Mouse (Mus musculus) forebrain, embryonic 15.5 days (tissue): ENCODE measurements around the gene Zfp36l1. TPM values are rescaled to one million over a fixed set of nuclear protein-coding genes. Genes with fewer than 3 reads are reported as not detected.

Experiments used
- ATAC-seq: fragments of 200-750 bp; cut with Nextera tagmentation; replicated peaks from 2 replicates; pipeline ENCODE4 v1.8.0; 2017; ENCODE audit warnings: mild to moderate bottlenecking, moderate TSS enrichment, moderate library complexity
- H3K27ac ChIP-seq: fragments of 300-500 bp; sonication (generic); replicated peaks from 2 replicates; pipeline ENCODE4 v1.5.1; 2015; ENCODE audit warnings: mild to moderate bottlenecking, inconsistent platforms
- H3K27me3 ChIP-seq: fragments of 300-500 bp; sonication (generic); 2 replicates; pipeline ENCODE4 v1.6.1; 2015; ENCODE audit warnings: inconsistent platforms
- H3K36me3 ChIP-seq: fragments of 300-500 bp; sonication (generic); 2 replicates; pipeline ENCODE4 v1.6.1; 2015; ENCODE audit warnings: mild to moderate bottlenecking, inconsistent platforms
- H3K4me1 ChIP-seq: fragments of 300-500 bp; sonication (generic); 2 replicates; pipeline ENCODE4 v1.6.1; 2015; ENCODE audit warnings: inconsistent platforms
- H3K4me2 ChIP-seq: fragments of 300-500 bp; sonication (generic); replicated peaks from 2 replicates; pipeline ENCODE4 v1.6.1; 2015; ENCODE audit warnings: mild to moderate bottlenecking, inconsistent platforms
- H3K4me3 ChIP-seq: fragments of 300-500 bp; sonication (generic); 2 replicates; pipeline ENCODE4 v1.5.1; 2015; ENCODE audit warnings: mild to moderate bottlenecking, inconsistent platforms
- H3K9ac ChIP-seq: fragments of 300-500 bp; sonication (generic); replicated peaks from 2 replicates; pipeline ENCODE4 v1.6.1; 2015; ENCODE audit warnings: mild to moderate bottlenecking, inconsistent platforms
- H3K9me3 ChIP-seq: fragments of 300-500 bp; sonication (generic); 2 replicates; pipeline ENCODE4 v1.6.1; 2016; ENCODE audit warnings: inconsistent platforms
- WGBS: fragments of 180-500 bp; shearing (Covaris S2); methylation state at CpG from one replicate; pipeline ENCODE4 v1.1.7; 2015; ENCODE audit warnings: mixed read lengths; 5-methylcytosine and 5-hydroxymethylcytosine counted together
- polyA plus RNA-seq: library from polyadenylated mRNA; unstranded; fragments of >200 nt; fragmentation: Nextera tagmentation; extraction: Ambion mirVana; gene quantifications from 2 replicates; pipeline ENCODE4 v1.2.1, GENCODE M21; 2015

The Zfp36l1 gene
- polyA plus RNA-seq, 1 experiment from 2014 or later = 28.2 TPM

DNA sequence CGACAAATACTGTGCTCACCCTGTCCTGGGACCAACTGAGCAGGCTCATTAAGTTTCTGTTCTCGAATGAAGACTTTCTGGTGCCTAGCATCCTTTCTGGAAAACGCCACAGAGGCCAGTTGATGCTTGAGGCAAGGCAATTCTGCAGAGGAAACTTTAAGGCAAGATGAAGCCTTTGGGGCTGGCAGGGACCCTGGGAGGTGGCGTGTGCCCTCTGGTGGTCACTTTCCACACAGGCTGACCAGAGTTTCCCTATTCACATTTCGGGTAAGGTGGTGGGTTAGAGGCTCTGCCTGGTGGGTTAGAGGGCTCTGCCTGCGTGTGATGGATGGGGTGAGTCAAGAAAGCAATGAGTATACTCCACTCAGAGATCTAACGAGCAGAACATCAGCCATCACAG is 28.7 kb upstream of the Zfp36l1 start:
- H3K36me3 ChIP-seq = no peaks in the 10 kb centered on the region
- peaks cover 12% of the 10 kb centered on the region for H3K4me1 ChIP-seq
- H3K9ac ChIP-seq = no peak overlapping the region
- no peak for ATAC-seq
- no peaks in the 10 kb centered on the region for H3K9me3 ChIP-seq
- no peak overlapping the region for H3K4me2 ChIP-seq
- no peaks in the 10 kb centered on the region for H3K27me3 ChIP-seq
- H3K27ac ChIP-seq = no peak overlapping the region
- no peak overlapping the region for H3K4me3 ChIP-seq
- WGBS = 21% methylated on average over 7 of the region's 7 CpGs

- H3K9me3 ChIP-seq = no peaks in the 10 kb centered on the region
- H3K27me3 ChIP-seq = no peaks in the 10 kb centered on the region
- no peak overlapping the region for H3K4me3 ChIP-seq
- no peak overlapping the region for H3K4me2 ChIP-seq
- peaks cover 10% of the 10 kb centered on the region for H3K4me1 ChIP-seq
- no peaks in the 10 kb centered on the region for H3K36me3 ChIP-seq
- 83% methylated on average over 8 of the region's 8 CpGs for WGBS
- H3K9ac ChIP-seq = no peak overlapping the region
- no peak overlapping the region for H3K27ac ChIP-seq
- no peak for ATAC-seq
These were observed 28.2 kb upstream of the Zfp36l1 start for GRCm38 (mm10) chr12:80141011-80141410.

DNA sequence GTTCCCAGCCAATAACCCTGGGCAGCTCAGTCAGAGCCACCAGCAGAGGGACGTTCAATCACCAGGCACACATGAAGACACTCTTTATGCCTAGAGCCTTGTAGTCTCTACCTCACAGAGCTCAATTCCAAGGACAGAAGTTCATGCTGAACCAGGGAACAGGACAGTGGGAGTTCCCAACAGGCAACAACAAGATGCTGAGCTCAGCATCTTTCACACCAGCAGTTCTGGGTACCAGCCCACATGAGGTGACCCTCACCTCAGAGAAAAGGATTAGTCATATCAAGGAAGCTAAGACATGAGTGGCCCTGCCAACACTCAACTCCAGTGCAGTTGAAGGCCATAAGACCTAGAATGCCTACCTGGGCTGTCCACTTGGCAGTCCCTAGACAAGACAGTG is 24.9 kb upstream of the Zfp36l1 start:
- Histone ChIP-seq H3K9me3 (no peaks in the 10 kb centered on the region), H3K4me1 (0 out of 2 replicates have a peak, but pooled peaks cover 5% of the 10 kb centered on the region), H3K4me2 (no peak overlapping the region), H3K27me3 (no peaks in the 10 kb centered on the region), H3K27ac (no peak overlapping the region), H3K9ac (no peak overlapping the region), H3K4me3 (no peak overlapping the region), H3K36me3 (no peaks in the 10 kb centered on the region)
- WGBS = 84% methylated on average over 1 of the region's 1 CpGs
- ATAC-seq = no peak

DNA sequence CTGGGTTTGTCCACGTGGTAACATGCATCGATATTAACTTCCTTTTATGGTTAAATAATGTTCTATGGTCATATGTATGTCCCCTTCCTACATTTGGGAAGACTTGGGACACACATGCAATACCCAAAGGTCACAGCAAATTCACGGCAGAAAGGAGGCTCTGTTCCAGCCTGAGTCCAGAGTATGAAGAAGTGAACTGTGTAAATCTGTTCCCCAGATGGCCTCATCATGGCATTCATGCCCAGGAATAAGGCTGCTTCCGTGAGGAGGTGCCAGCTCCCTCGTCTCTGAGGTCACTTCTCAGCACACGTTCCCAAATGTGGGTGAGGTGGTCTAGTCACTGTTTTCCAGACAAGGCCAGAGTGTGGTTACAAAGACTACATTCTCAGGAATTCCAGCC is 24.4 kb upstream of the Zfp36l1 start:
- no peak for ATAC-seq
- Histone ChIP-seq H3K27ac (no peak overlapping the region), H3K4me2 (no peak overlapping the region), H3K4me3 (no peak overlapping the region), H3K9me3 (no peaks in the 10 kb centered on the region), H3K27me3 (no peaks in the 10 kb centered on the region), H3K4me1 (peaks cover 6% of the 10 kb centered on the region), H3K9ac (no peak overlapping the region), H3K36me3 (no peaks in the 10 kb centered on the region)
- 72% methylated on average over 6 of the region's 6 CpGs for WGBS

DNA sequence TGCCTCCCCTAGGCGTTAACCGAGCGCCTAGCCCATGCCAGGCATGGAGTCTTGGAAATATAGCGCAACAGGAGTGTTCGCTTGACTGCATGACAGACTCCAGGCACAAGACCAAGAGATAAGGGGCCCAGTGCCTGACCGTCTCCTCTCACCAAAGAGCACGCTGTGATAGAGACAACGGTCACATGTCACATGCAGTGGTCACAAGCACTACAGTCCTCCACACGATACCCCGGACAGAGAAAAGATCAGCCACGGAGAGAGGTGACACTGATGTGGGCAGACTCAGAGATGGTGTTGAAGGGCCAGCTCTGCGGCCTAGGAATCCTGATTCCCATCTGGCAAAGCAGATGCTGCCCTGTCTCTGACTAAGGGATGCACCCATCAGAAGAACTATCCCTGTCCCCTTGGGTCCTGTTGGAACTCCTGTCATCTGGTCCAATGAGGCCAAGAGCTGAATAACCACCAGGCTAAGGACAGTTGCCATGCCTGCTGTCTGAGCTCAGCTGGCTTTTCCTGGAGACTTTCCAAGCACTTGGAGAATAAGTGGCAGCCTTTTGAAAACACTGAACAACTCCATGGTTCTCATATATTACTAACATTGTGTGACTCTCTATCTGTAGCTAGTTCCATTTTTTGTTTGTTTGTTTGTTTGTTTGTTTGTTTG is 23.6 kb upstream of the Zfp36l1 start:
- no peaks in the 10 kb centered on the region for H3K9me3 ChIP-seq
- H3K9ac ChIP-seq = no peak overlapping the region
- WGBS = 89% methylated on average over 12 of the region's 12 CpGs
- H3K27me3 ChIP-seq = no peaks in the 10 kb centered on the region
- no peak overlapping the region for H3K4me3 ChIP-seq
- ATAC-seq = no peak
- H3K4me2 ChIP-seq = no peak overlapping the region
- H3K27ac ChIP-seq = no peak overlapping the region
- H3K4me1 ChIP-seq = peaks cover 15% of the 10 kb centered on the region
- no peaks in the 10 kb centered on the region for H3K36me3 ChIP-seq

- ATAC-seq = no peak
- peaks cover 25% of the 10 kb centered on the region for H3K4me1 ChIP-seq
- no peaks in the 10 kb centered on the region for H3K27me3 ChIP-seq
- H3K27ac ChIP-seq = no peak overlapping the region
- no peak overlapping the region for H3K4me3 ChIP-seq
- no peak overlapping the region for H3K4me2 ChIP-seq
- no peak overlapping the region for H3K9ac ChIP-seq
- H3K36me3 ChIP-seq = no peaks in the 10 kb centered on the region
- 91% methylated on average over 8 of the region's 8 CpGs for WGBS
- H3K9me3 ChIP-seq = no peaks in the 10 kb centered on the region
These were observed 22.4 kb upstream of the Zfp36l1 start for GRCm38 (mm10) chr12:80135173-80135572.

DNA sequence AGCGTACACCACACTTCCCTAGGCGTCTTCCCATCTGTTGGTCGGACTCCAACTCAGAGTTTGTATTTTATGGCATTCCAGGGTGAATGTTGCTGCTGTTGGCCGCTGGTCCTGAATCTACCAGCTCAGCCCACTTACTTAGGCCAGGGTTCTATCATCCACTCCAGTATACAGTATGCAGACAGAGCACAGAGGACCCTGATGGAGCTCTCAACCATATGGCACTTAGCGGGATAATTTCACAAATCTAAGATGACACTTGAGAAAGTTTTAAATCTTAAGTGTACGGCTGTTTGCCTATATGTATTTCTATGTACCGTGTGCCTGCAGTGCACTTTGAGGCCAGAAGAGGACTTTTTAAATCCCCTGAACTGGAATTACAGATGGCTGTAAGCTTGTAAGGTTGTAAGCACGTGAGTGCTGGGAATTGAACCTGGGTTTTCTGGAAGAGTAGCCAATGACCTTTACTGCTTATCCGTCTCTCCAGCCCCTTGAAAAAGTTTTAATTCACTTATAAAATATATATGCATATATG is 20.3 kb upstream of the Zfp36l1 start:
- H3K4me2 ChIP-seq = peak overlapping the region; percentile 89; the same call in 1 of the 2 replicates
- no peaks in the 10 kb centered on the region for H3K9me3 ChIP-seq
- peaks cover 25% of the 10 kb centered on the region for H3K4me1 ChIP-seq
- no peaks in the 10 kb centered on the region for H3K27me3 ChIP-seq
- peak overlapping the region; percentile 81; the same call in 1 of the 2 replicates for H3K9ac ChIP-seq
- H3K36me3 ChIP-seq = no peaks in the 10 kb centered on the region
- peak overlapping the region; percentile 70 for H3K4me3 ChIP-seq
- ATAC-seq = peak; percentile 48
- 39% methylated on average over 9 of the region's 9 CpGs for WGBS
- no peak overlapping the region for H3K27ac ChIP-seq

GRCm38 (mm10) chr12:80132250-80133003 is 19.6 kb upstream of the Zfp36l1 start:
- peaks cover 25% of the 10 kb centered on the region for H3K4me1 ChIP-seq
- H3K27ac ChIP-seq = peak overlapping the region; percentile 91
- H3K9me3 ChIP-seq = no peaks in the 10 kb centered on the region
- peak overlapping the region; percentile 81 for H3K9ac ChIP-seq
- ATAC-seq = peak; percentile 88
- peak overlapping the region; percentile 89 for H3K4me2 ChIP-seq
- no peaks in the 10 kb centered on the region for H3K27me3 ChIP-seq
- peak overlapping the region; percentile 70 for H3K4me3 ChIP-seq
- under 1% methylated on average over 66 of the region's 66 CpGs for WGBS
- H3K36me3 ChIP-seq = no peaks in the 10 kb centered on the region

DNA sequence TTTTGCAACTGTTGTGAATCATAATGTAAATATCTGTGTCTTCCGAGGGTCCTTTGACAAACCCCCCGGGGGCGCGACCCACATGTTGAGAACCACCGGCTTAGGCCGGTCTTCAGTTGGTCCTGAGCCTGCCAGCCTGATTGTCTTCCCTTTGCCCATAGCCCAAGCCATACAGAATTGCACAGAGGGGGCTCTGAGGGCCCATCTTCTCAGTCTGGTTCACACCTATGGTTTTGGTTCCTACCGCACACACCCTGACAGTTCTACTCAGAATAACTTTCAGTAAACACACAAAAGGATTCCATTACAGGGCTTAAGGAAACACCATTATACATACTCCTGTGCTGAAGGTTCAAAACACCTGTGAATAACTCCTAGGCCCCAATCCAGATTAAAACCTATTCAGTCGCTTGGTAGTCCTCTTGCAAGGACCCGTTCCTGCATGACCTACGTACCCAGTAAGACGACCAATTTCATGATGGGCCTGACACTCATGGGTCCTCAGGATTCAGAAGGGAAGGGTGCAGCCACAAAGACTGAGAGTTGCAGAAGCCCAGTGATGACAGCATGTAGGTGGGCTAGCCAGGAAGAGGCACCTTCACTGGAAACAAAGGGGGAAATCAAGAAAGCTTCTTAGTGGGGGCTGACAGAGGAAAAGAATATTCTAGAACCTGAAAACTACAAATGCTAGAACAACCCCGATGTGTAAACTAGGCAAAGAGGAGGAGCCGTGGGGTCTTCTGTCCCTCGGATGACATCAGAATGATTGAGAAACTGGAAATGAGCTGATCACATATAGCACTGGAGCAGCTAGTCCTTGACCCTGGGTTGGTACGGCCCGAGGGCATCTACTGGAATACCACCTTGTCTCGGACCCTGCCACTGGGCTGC is 18.8 kb upstream of the Zfp36l1 start:
- Histone ChIP-seq H3K9me3 (no peaks in the 10 kb centered on the region), H3K27me3 (no peaks in the 10 kb centered on the region), H3K4me2 (peak overlapping the region; percentile 89), H3K9ac (peak overlapping the region; percentile 81), H3K4me1 (peaks cover 25% of the 10 kb centered on the region), H3K36me3 (no peaks in the 10 kb centered on the region), H3K4me3 (peak overlapping the region; percentile 70), H3K27ac (peak overlapping the region; percentile 91)
- 50% methylated on average over 17 of the region's 17 CpGs for WGBS
- ATAC-seq = no peak

- 0 out of 2 replicates have a peak overlapping the region, but pooled peaks have one; percentile 25 for H3K9ac ChIP-seq
These were observed 17.9 kb upstream of the Zfp36l1 start for GRCm38 (mm10) chr12:80130558-80131358.

GRCm38 (mm10) chr12:80129531-80129930 is 16.7 kb upstream of the Zfp36l1 start:
- H3K27ac ChIP-seq = no peak overlapping the region
- H3K9me3 ChIP-seq = no peaks in the 10 kb centered on the region
- ATAC-seq = no peak
- no peak overlapping the region for H3K9ac ChIP-seq
- WGBS = 96% methylated on average over 8 of the region's 8 CpGs
- no peak overlapping the region for H3K4me2 ChIP-seq
- H3K27me3 ChIP-seq = no peaks in the 10 kb centered on the region
- no peaks in the 10 kb centered on the region for H3K36me3 ChIP-seq
- H3K4me1 ChIP-seq = peaks cover 25% of the 10 kb centered on the region
- H3K4me3 ChIP-seq = no peak overlapping the region

More at GRCm38 (mm10) chr12:80130558-80131358, 17.9 kb upstream of the Zfp36l1 start:
- 5% methylated on average over 5 of the region's 6 CpGs for WGBS
- H3K27me3 ChIP-seq = no peaks in the 10 kb centered on the region
- peak; percentile 53 for ATAC-seq
- H3K27ac ChIP-seq = peak overlapping the region; percentile 91
- peaks cover 25% of the 10 kb centered on the region for H3K4me1 ChIP-seq
- no peak overlapping the region for H3K4me3 ChIP-seq
- H3K36me3 ChIP-seq = no peaks in the 10 kb centered on the region
- peak overlapping the region; percentile 11; the same call in 1 of the 2 replicates for H3K4me2 ChIP-seq
- no peaks in the 10 kb centered on the region for H3K9me3 ChIP-seq
